Mouse (Mus musculus) heart, embryonic 14.5 days (tissue): ENCODE data around the gene Gvin1. TPM values are rescaled to one million over a fixed set of nuclear protein-coding genes. Genes with fewer than 3 reads are reported as not detected.
"Not testable (repeated sequence)": the region's sequence is repeated elsewhere in the genome, so short reads cannot be mapped to it uniquely, and the experiment has no call there.

Source experiments
- ATAC-seq: fragments of 200-750 bp; cut with Nextera tagmentation; 2 replicates; pipeline ENCODE4 v1.8.0; 2017; ENCODE audit warnings: low read depth, moderate TSS enrichment; ENCODE audit not compliant: insufficient number of reproducible peaks, insufficient read depth, low FRiP score
- H3K27ac ChIP-seq, 2 experiments: fragments of 200-500 bp in 1 of 2; fragments of 300-500 bp in 1 of 2; sonication (generic) in 1 of 2; replicated peaks in 1 of 2; 2 replicates each; pipeline ENCODE4 v1.5.1; 2012 to 2014; ENCODE audit warnings: low read depth in 2 of 2, low read length in 2 of 2, control low read depth in 1 of 2, mild to moderate bottlenecking in 1 of 2, mixed read lengths in 1 of 2; ENCODE audit not compliant: control insufficient read depth in 1 of 2, insufficient read depth in 1 of 2
- H3K27me3 ChIP-seq: fragments of 300-500 bp; sonication (generic); 2 replicates; pipeline ENCODE4 v1.6.1; 2014; ENCODE audit warnings: mild to moderate bottlenecking, low read length, control low read depth; ENCODE audit not compliant: control insufficient read depth, insufficient read depth
- H3K36me3 ChIP-seq: fragments of 300-500 bp; sonication (generic); 2 replicates; pipeline ENCODE4 v1.6.1; 2014; ENCODE audit warnings: mild to moderate bottlenecking, control low read depth, low read length, mixed read lengths; ENCODE audit not compliant: control insufficient read depth, insufficient read depth
- H3K4me1 ChIP-seq, 2 experiments: fragments of 200-500 bp in 1 of 2; fragments of 300-500 bp in 1 of 2; sonication (generic) in 1 of 2; 2 replicates each; pipeline ENCODE4 v1.6.1; 2012 to 2014; ENCODE audit warnings: low read length in 2 of 2, control low read depth in 1 of 2, mixed read lengths in 1 of 2; ENCODE audit not compliant: control insufficient read depth in 2 of 2, insufficient read depth in 2 of 2
- H3K4me2 ChIP-seq: fragments of 300-500 bp; sonication (generic); 2 replicates; pipeline ENCODE4 v1.6.1; 2014; ENCODE audit warnings: mild to moderate bottlenecking, low read length
- H3K4me3 ChIP-seq, 2 experiments: fragments of 200-500 bp in 1 of 2; fragments of 300-500 bp in 1 of 2; sonication (generic) in 1 of 2; 2 replicates each; pipeline ENCODE4 v1.5.1; 2012 to 2014; ENCODE audit warnings: low read length in 2 of 2, mild to moderate bottlenecking in 2 of 2, control low read depth in 1 of 2, low read depth in 1 of 2, moderate library complexity in 1 of 2; ENCODE audit not compliant: control insufficient read depth in 1 of 2, insufficient read depth in 1 of 2
- H3K9ac ChIP-seq: fragments of 300-500 bp; sonication (generic); 2 replicates; pipeline ENCODE4 v1.6.1; 2014; ENCODE audit warnings: mild to moderate bottlenecking, low read length
- H3K9me3 ChIP-seq: fragments of 300-500 bp; sonication (generic); 2 replicates; pipeline ENCODE4 v1.6.1; 2016; ENCODE audit warnings: low read length, control low read depth; ENCODE audit not compliant: control insufficient read depth
- WGBS: fragments of 180-500 bp; shearing (Covaris S2); extraction: QIAGEN DNeasy Blood & Tissue Kit; methylation state at CpG from one replicate; pipeline ENCODE4 v1.1.7; 2014; 5-methylcytosine and 5-hydroxymethylcytosine counted together
- polyA plus RNA-seq: library from polyadenylated mRNA; unstranded; fragments of >200 nt; fragmentation: Nextera tagmentation; extraction: Ambion mirVana; gene quantifications from 2 replicates; pipeline ENCODE4 v1.2.1, GENCODE M21; 2014

The Gvin1 gene
- 0.77 and 0.84 TPM in 2 replicates for polyA plus RNA-seq

DNA sequence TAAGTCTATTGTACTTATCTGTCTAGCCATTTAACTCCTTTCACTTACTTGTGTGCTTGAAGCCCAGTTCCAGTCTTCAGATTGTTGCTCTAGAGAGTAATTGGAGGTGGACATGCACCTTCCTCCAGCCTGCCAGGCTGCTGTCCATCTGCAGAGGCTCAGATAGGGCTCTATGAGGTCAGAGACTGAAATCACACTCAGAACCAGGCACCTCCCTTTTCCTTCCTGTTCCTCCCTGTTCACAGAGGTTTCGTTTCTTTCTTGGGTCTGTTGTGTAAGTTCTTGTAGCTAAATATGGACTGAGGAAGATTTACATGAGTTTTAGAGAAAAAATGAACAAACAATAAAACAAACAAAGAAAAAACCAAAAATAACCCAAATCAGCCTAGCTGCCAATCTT is at the start of gene Gvin1:
Gene Gvin1, minus strand, starts transcription at position 150 of the 400 bp plus-strand sequence.
- not testable (repeated sequence) for H3K4me3 ChIP-seq, H3K4me2 ChIP-seq, H3K9ac ChIP-seq, H3K4me1 ChIP-seq, ATAC-seq, H3K27ac ChIP-seq, H3K27me3 ChIP-seq, H3K9me3 ChIP-seq, H3K36me3 ChIP-seq
- WGBS: 19% methylated on average over 1 of the region's 1 CpGs

DNA sequence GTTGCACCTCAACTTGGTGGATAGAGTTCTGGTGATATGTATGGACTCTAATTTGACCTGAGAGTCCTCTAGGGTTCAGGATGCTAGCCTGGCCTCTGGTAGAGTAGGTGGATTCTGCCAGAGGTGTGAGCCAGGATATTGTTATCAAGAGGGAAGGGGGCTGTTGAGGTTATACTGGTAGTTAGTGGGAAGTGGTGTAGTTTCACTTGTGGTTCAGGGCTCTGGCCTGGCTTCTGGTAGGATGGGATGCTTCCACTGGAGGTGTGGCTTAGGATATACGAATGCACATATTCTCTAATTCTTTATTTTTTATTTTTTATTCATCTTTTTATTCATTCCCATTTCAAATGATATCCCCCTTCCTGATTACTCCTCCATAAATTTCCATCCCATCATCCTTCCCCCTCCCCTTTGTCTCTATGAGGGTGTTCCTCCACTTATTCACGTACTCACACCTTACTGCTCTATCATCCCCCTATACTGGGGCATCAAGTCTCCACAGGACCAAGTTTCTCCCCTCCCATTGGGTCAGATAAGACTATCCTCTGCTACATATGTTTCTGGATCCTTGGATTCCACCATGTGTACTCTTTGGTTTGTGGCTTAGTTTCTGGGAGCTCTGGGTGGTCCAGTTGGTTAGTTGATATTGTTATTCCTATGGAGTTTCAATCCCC is 36.9 kb upstream of the Gvin1 start:
- H3K4me2 ChIP-seq: no peak overlapping the region
- no peaks in the 10 kb centered on the region for H3K4me1 ChIP-seq
- no peak overlapping the region for H3K9ac ChIP-seq
- H3K4me3 ChIP-seq: no peak overlapping the region
- H3K9me3 ChIP-seq: peaks cover 8% of the 10 kb centered on the region; the same call in 1 of the 2 replicates
- ATAC-seq: peak; percentile 43; the same call in 1 of the 2 replicates
- no peaks in the 10 kb centered on the region for H3K36me3 ChIP-seq
- WGBS: 65% methylated on average over 2 of the region's 2 CpGs
- no peak overlapping the region for H3K27ac ChIP-seq
- H3K27me3 ChIP-seq: no peaks in the 10 kb centered on the region

DNA sequence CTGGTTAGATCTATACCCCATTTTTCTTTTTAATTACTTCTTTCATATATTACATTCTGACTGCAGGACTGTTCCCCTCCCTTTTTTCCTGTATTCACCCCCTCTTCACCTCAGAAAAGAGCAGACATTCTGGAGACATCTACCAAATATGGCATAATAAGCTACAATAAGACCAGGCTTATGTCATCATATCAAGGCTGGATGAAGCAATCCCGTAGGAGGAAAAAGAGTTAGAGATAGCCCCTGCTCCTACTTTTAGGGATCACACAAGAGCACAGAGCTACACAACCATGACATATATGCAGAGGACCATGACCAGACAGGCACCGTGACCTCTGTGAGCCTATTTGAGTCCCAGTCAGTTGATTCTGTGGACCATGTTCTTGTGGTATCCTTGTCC is 33.8 kb upstream of the Gvin1 start:
- no peaks in the 10 kb centered on the region for H3K36me3 ChIP-seq
- no peaks in the 10 kb centered on the region for H3K4me1 ChIP-seq
- H3K27me3 ChIP-seq: no peaks in the 10 kb centered on the region
- no peak overlapping the region for H3K4me2 ChIP-seq
- H3K9ac ChIP-seq: no peak overlapping the region
- no peak overlapping the region for H3K27ac ChIP-seq
- H3K4me3 ChIP-seq: no peak overlapping the region
- ATAC-seq: 0 out of 2 replicates have a peak, but pooled peaks have one; percentile 10
- H3K9me3 ChIP-seq: peaks cover 8% of the 10 kb centered on the region; the same call in 1 of the 2 replicates
- WGBS: 81% methylated on average over 2 of the region's 2 CpGs

DNA sequence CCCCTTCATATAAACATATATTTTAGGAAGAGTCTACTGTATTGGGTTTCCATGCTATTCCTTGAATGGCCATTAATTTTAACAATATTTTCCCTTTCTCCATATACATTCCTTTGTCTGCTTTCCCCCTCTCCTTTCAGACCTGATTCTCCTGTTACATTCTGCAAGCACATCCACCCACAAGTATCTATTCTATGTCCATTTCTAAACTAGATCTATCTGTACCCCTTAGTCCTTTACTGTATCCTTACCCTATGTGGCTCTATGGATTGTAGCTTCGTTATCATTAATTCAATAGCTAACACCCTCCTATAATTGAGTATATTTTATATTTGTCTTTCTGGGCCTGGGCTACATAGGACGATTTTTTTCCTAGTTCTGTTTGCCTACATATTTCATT is 33.1 kb upstream of the Gvin1 start:
- 68% methylated on average over 2 of the region's 2 CpGs for WGBS
- Histone ChIP-seq H3K27me3 (no peaks in the 10 kb centered on the region), H3K27ac (no peak overlapping the region)

DNA sequence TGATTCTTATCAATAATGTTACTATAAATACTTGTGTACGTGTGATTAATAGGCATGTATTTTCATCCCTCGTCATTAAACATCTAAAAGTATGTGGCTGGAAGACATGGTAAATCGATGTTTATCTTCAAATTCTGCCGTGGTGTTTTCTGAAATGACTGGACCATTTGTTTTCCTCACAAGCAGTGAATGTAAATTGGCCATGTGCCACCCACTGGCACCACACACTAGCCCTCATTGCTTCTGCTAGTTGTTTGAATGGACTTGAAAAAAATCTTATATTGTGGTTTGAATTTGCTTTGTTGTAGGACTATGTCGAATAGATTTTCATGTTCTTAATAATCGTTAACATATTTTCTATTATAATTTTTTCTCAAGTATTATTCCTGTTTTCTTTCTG is 30.5 kb upstream of the Gvin1 start:
- WGBS: 69% methylated on average over 6 of the region's 6 CpGs
- Histone ChIP-seq H3K4me2 (no peak overlapping the region), H3K36me3 (no peaks in the 10 kb centered on the region), H3K4me1 (no peaks in the 10 kb centered on the region), H3K27me3 (no peaks in the 10 kb centered on the region), H3K27ac (no peak overlapping the region), H3K9me3 (no peaks in the 10 kb centered on the region), H3K9ac (no peak overlapping the region), H3K4me3 (no peak overlapping the region)
- ATAC-seq: no peak

More for the DNA sequence above, 33.1 kb upstream of the Gvin1 start:
- ATAC-seq: no peak
- H3K4me3 ChIP-seq: no peak overlapping the region
- H3K4me2 ChIP-seq: no peak overlapping the region
- H3K4me1 ChIP-seq: no peaks in the 10 kb centered on the region
- peaks cover 8% of the 10 kb centered on the region; the same call in 1 of the 2 replicates for H3K9me3 ChIP-seq
- no peak overlapping the region for H3K9ac ChIP-seq
- no peaks in the 10 kb centered on the region for H3K36me3 ChIP-seq

DNA sequence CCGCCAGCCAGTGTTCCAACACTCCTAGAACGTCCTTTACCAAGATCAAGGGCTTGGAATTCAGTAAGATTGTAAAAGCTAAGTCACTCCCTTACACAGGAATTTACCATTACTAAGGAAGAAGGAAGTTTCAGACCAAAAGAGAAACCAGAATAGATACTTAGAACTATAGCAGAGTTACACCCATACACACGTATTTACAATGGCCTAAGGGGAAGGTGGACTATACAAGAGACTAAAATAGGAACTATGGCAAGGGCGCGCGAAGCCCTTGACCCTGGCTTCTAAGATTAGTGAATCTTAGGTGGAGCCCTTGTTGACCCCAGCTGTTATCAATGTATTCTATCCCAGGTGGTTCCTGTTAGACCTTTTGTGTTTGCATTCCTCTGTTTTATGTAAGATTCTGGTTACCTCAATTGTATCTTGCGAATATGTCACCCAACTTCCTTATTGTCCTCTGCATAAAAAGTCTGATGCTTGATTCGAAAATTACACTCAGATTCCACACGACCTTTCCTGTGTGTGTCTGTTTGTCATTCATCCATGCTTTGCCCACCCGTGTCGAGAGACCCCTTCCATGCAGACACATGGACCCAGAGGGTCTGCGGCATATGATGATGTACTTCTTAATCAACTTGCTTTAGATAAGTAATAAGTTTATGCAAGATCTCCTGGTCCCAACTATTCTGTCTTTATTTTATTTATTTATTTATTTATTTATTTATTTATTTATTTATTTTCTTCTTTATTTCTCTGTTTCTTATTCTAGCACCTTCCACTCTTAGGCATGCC is 25.6 kb upstream of the Gvin1 start:
- not testable (repeated sequence) for ATAC-seq, H3K4me2 ChIP-seq, H3K9me3 ChIP-seq, H3K27me3 ChIP-seq, H3K9ac ChIP-seq, H3K27ac ChIP-seq, H3K4me3 ChIP-seq, H3K36me3 ChIP-seq, H3K4me1 ChIP-seq
- WGBS: 86% methylated on average over 12 of the region's 12 CpGs

DNA sequence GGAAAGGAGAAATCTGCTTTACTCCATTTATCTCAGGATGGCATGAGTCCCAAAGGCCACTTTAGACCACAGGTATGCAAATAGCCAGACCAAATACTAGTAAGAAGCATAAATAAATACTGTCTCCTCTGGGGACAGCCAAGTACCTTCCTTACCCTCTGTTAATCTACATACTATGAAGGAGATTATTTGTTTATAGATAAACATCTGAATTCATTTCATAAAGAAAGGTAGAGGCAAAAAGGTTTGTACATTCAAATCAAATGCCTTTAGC is 22.0 kb upstream of the Gvin1 start:
- Histone ChIP-seq H3K4me3 (no peak overlapping the region), H3K36me3 (no peaks in the 10 kb centered on the region), H3K27ac (no peak overlapping the region), H3K4me2 (no peak overlapping the region), H3K9ac (no peak overlapping the region), H3K9me3 (no peaks in the 10 kb centered on the region), H3K4me1 (no peaks in the 10 kb centered on the region), H3K27me3 (no peaks in the 10 kb centered on the region)
- ATAC-seq: no peak
